Mouse (Mus musculus) small intestine, adult 2 months (tissue): ENCODE measurements around the gene Stard7.

Source experiments
- CTCF ChIP-seq: fragments of 200-500 bp; IDR thresholded peaks from 2 replicates; pipeline ENCODE4 v1.5.1; 2012; ENCODE audit warnings: low read depth, mild to moderate bottlenecking, control low read depth, inconsistent platforms, low read length, moderate library complexity, mixed read lengths; ENCODE audit not compliant: insufficient replicate concordance, insufficient read length; ENCODE audit errors: extremely low read depth
- POLR2A ChIP-seq: fragments of 200-500 bp; IDR thresholded peaks from 2 replicates; pipeline ENCODE4 v1.6.1; 2012; ENCODE audit warnings: low read depth, mild to moderate bottlenecking, control low read depth, inconsistent platforms, low read length, moderate library complexity

DNA sequence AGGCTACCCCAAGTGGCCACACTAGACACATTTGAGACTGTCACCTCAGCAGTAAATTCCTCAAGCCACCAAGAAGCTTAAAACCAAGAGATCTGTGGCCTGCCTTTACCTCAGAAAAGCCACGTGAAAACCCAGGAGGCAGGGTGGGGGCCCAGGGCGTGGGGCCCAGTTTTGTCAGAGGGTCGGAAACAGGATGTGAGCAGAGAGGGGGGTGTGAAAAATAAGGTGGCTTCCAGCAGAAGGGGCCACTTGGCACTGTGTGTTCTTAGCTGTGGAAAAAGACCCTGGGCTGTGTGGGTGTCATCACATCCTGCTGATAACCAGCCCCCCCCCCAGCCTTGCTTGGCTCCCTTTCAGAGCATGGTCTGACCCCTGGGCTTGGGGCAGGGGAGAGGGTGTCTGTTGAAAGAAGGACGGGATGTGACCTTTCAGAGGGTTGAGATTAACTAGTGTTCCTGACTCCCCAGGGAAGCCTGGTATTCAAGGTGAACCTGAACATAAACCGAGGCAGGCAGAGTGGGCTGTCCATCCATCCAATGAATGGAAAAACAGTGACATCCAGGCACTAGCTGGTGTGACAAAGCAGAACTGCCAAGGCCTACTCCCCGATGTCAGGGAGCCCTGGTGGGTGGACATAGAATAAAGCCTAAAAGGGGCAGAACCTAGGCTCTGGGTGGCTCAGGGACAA, 44.6 kb downstream of the Stard7 start:
- no peak for TF ChIP-seq CTCF
- TF ChIP-seq POLR2A, result no peak
